Mouse (Mus musculus) ES-Bruce4 (cell line): Measurements from ENCODE around the gene H2-Q7.
"Not testable (repeated sequence)": the region's sequence is repeated elsewhere in the genome, so short reads cannot be mapped to it uniquely, and the experiment has no call there.

Source experiments
- EP300 ChIP-seq: IDR thresholded peaks from 2 replicates; pipeline ENCODE4 v1.6.1; 2011; ENCODE audit warnings: low read depth, low read length; ENCODE audit not compliant: insufficient read depth
- POLR2A ChIP-seq: IDR thresholded peaks from one replicate; pipeline ENCODE4 v1.8.1; 2011; ENCODE audit warnings: low read length; ENCODE audit not compliant: insufficient read depth

GRCm38 (mm10) chr17:35413057-35413456 lies 25.9 kb upstream of the H2-Q7 start:
- TF ChIP-seq EP300, POLR2A: not testable (repeated sequence)
